Mouse (Mus musculus): Measurements from ENCODE around the gene Lbx2.

DNA sequence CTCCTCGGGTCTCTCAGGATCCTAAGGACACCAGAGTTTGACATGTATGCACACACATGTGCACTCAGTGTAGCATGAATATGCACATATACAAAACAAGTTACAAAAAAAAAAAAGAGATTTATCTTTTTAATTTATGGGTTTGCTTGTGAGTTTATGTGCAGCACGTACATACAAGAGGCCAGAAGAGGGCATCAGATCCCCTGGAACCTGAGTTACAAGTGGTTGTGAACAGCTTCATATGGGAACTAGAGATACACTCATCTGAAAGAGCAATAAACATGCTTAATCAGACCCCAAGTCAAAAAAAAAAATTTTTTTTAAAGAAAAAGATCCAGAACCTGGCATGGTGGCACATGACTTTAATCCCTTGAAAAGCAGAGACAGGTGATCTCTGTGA lies 11.2 kb upstream of the Lbx2 start:
- TF ChIP-seq CTCF (IDR thresholded peaks at IDR 0.05; ENCODE audit: low read depth): peak; percentile 46; the same call in 1 of the 2 replicates
- no peak for TF ChIP-seq EP300 (IDR thresholded peaks at IDR 0.05; ENCODE audit: low read depth)
